Mouse (Mus musculus) cortical plate, adult 2 months (tissue): ENCODE measurements around the gene 4921517D22Rik.

Source experiments
- CTCF ChIP-seq: fragments of 200-500 bp; IDR thresholded peaks from 2 replicates; pipeline ENCODE4 v1.5.1; 2011; ENCODE audit warnings: mild to moderate bottlenecking, control low read depth, low read length; ENCODE audit not compliant: insufficient read depth; ENCODE audit errors: extremely low read depth
- POLR2A ChIP-seq: fragments of 200-500 bp; IDR thresholded peaks from 2 replicates; pipeline ENCODE4 v1.6.1; 2011; ENCODE audit warnings: mild to moderate bottlenecking, low read length, control low read depth; ENCODE audit not compliant: insufficient read depth; ENCODE audit errors: extremely low read depth

- TF ChIP-seq CTCF (no peak), POLR2A (no peak)
Measured at GRCm38 (mm10) chr13:59679306-59679705, 14.6 kb downstream of the 4921517D22Rik start.
